11 mouse cellular contexts compared by ENCODE assay signal in genomic region chr1:184864381-184864801, GRCm38 (mm10). TPM values are rescaled to one million over a fixed set of nuclear protein-coding genes. Genes with fewer than 3 reads are reported as not detected.
DNase-seq lines count a peak whose midpoint lies in the region; ATAC-seq and TF ChIP-seq lines count a peak whose summit lies in the region.
"Had no signal": no experiment of that assay in that cellular context is flagged by ENCODE, and none has a peak within 500 bp of the region (broad histone marks: within the 10 kb centered on the region; RNA-seq: fewer than 3 reads in every experiment).

No protein-coding gene starts in this region.

- no peaks in the 10 kb centered on the region for H3K9me3 ChIP-seq in midbrain, embryonic 11.5 days (ENCODE audit: control insufficient read depth, low read length)
- no peaks in the 10 kb centered on the region for H3K9me3 ChIP-seq in midbrain, postnatal 0 days (ENCODE audit: low read length)
- no peaks in the 10 kb centered on the region for H3K9me3 ChIP-seq in heart, embryonic 14.5 days (ENCODE audit: control insufficient read depth, low read length)
- H3K9me3 ChIP-seq in stomach, embryonic 15.5 days = no peaks in the 10 kb centered on the region
- H3K9me3 ChIP-seq: limb, embryonic 15.5 days had no signal

- H3K36me3 ChIP-seq in midbrain, embryonic 11.5 days (ENCODE audit: control insufficient read depth, insufficient read depth, low read length) = no peaks in the 10 kb centered on the region
- H3K36me3 ChIP-seq in midbrain, postnatal 0 days (ENCODE audit: insufficient read depth, low read length) = no peaks in the 10 kb centered on the region
- H3K36me3 ChIP-seq in heart, embryonic 14.5 days (ENCODE audit: control insufficient read depth, insufficient read depth, low read length) = no peaks in the 10 kb centered on the region
- H3K36me3 ChIP-seq in stomach, embryonic 15.5 days = no peaks in the 10 kb centered on the region
- H3K36me3 ChIP-seq: limb, embryonic 15.5 days had no signal

- no peak overlapping the region for H3K27ac ChIP-seq in midbrain, embryonic 11.5 days (ENCODE audit: low read depth, low read length)
- no peak overlapping the region for H3K27ac ChIP-seq in midbrain, postnatal 0 days (ENCODE audit: low read depth, low read length)
- H3K27ac ChIP-seq in heart, embryonic 14.5 days (replicated peaks in 1 of 2; ENCODE audit: control insufficient read depth in 1 of 2, insufficient read depth in 1 of 2, low read depth in 2 of 2, low read length in 2 of 2) = peak overlapping the region in 1 of 2 experiments; percentile 66
- peak overlapping the region; percentile 26; the same call in 1 of the 2 replicates for H3K27ac ChIP-seq in stomach, embryonic 15.5 days
- H3K27ac ChIP-seq: limb, embryonic 15.5 days had no signal

- no peaks in the 10 kb centered on the region for H3K27me3 ChIP-seq in midbrain, embryonic 11.5 days (ENCODE audit: control insufficient read depth, insufficient read depth, low read length)
- H3K27me3 ChIP-seq in midbrain, postnatal 0 days (ENCODE audit: insufficient read depth, low read length) = no peaks in the 10 kb centered on the region
- no peaks in the 10 kb centered on the region for H3K27me3 ChIP-seq in heart, embryonic 14.5 days (ENCODE audit: control insufficient read depth, insufficient read depth, low read length)
- no peaks in the 10 kb centered on the region for H3K27me3 ChIP-seq in stomach, embryonic 15.5 days (replicated peaks)
- H3K27me3 ChIP-seq: limb, embryonic 15.5 days had no signal

- peaks cover 5% of the 10 kb centered on the region; the same call in 1 of the 2 replicates for H3K4me1 ChIP-seq in midbrain, embryonic 11.5 days (ENCODE audit: control insufficient read depth, insufficient read depth, low read length)
- no peaks in the 10 kb centered on the region for H3K4me1 ChIP-seq in midbrain, postnatal 0 days (ENCODE audit: insufficient read depth, low read length)
- peaks cover 0 to 2% of the 10 kb centered on the region in 2 experiments; a peak in 2 of 4 replicates for H3K4me1 ChIP-seq in heart, embryonic 14.5 days (ENCODE audit: control insufficient read depth in 2 of 2, insufficient read depth in 2 of 2, low read length in 2 of 2)
- no peaks in the 10 kb centered on the region for H3K4me1 ChIP-seq in stomach, embryonic 15.5 days
- H3K4me1 ChIP-seq: limb, embryonic 15.5 days had no signal

- WGBS in midbrain, embryonic 11.5 days = 14% methylated on average over 7 of the region's 7 CpGs
- WGBS in midbrain, postnatal 0 days = 19% methylated on average over 7 of the region's 7 CpGs
- 33% methylated on average over 7 of the region's 7 CpGs for WGBS in heart, embryonic 14.5 days
- WGBS in stomach, embryonic 15.5 days = 46% methylated on average over 7 of the region's 7 CpGs

- DNase-seq in midbrain, embryonic 11.5 days (ENCODE audit: low spot score, missing footprints) = peak; percentile 78
- no peak for DNase-seq in midbrain, postnatal 0 days (ENCODE audit: low spot score)
- DNase-seq in kidney, postnatal 14 days = peak; percentile 64
- no peak for DNase-seq in frontal cortex, postnatal 14 days (ENCODE audit: low spot score in 2 of 2)
- DNase-seq in layer of hippocampus, postnatal 25 days (ENCODE audit: extremely low spot score in 1 of 2, low spot score in 1 of 2) = no peak
- DNase-seq: cerebellum, adult 2 months had no signal

- no peak overlapping the region for H3K4me2 ChIP-seq in midbrain, embryonic 11.5 days
- no peak overlapping the region for H3K4me2 ChIP-seq in midbrain, postnatal 0 days (ENCODE audit: low read depth, low read length, poor library complexity, severe bottlenecking)
- no peak overlapping the region for H3K4me2 ChIP-seq in heart, embryonic 14.5 days (ENCODE audit: low read length)
- H3K4me2 ChIP-seq in stomach, embryonic 15.5 days = no peak overlapping the region
- H3K4me2 ChIP-seq: limb, embryonic 15.5 days had no signal

- no peak for TF ChIP-seq CTCF in midbrain, postnatal 0 days (IDR thresholded peaks at IDR 0.05)

- no peak overlapping the region for H3K4me3 ChIP-seq in midbrain, embryonic 11.5 days (ENCODE audit: low read depth, low read length)
- H3K4me3 ChIP-seq in midbrain, postnatal 0 days (ENCODE audit: low read depth, low read length) = no peak overlapping the region
- H3K4me3 ChIP-seq in heart, embryonic 14.5 days (ENCODE audit: control insufficient read depth in 1 of 2, insufficient read depth in 1 of 2, low read depth in 1 of 2, low read length in 2 of 2) = no peak overlapping the region
- no peak overlapping the region for H3K4me3 ChIP-seq in stomach, embryonic 15.5 days (replicated peaks)
- H3K4me3 ChIP-seq: limb, embryonic 15.5 days had no signal

- H3K9ac ChIP-seq in midbrain, embryonic 11.5 days (ENCODE audit: low read length) = peak overlapping the region; percentile 20; the same call in 1 of the 2 replicates
- no peak overlapping the region for H3K9ac ChIP-seq in midbrain, postnatal 0 days (replicated peaks; ENCODE audit: low read length, poor library complexity, severe bottlenecking)
- no peak overlapping the region for H3K9ac ChIP-seq in heart, embryonic 14.5 days (ENCODE audit: low read length)
- H3K9ac ChIP-seq in stomach, embryonic 15.5 days = no peak overlapping the region
- H3K9ac ChIP-seq: limb, embryonic 15.5 days had no signal

- ATAC-seq in midbrain, embryonic 11.5 days (ENCODE audit: low FRiP score) = no peak
- no peak for ATAC-seq in midbrain, postnatal 0 days (ENCODE audit: low FRiP score)
- ATAC-seq in heart, embryonic 14.5 days (ENCODE audit: insufficient number of reproducible peaks, insufficient read depth, low FRiP score, low read depth) = peak; percentile 11; the same call in 1 of the 2 replicates
- no peak for ATAC-seq in stomach, embryonic 15.5 days (ENCODE audit: insufficient read depth, low FRiP score, low read depth)
- ATAC-seq in megakaryocyte-erythroid progenitor cell, adult 5-6 weeks (replicated peaks; ENCODE audit: low FRiP score, low TSS enrichment, poor library complexity, severe bottlenecking) = no peak

RNA-seq across cellular contexts. Expression of gene Marc2, which starts 18.1 kb away (rescaled TPM):
- 107 and 110 TPM in 2 replicates for polyA plus RNA-seq in midbrain, embryonic 11.5 days (2014; fragmentation: Nextera tagmentation; extraction: Ambion mirVana)
- total RNA-seq in midbrain, postnatal 0 days (2014; rRNA removed) = 46.3 and 56.1 TPM in 2 replicates
- 121 and 124 TPM in 2 replicates for polyA plus RNA-seq in midbrain, postnatal 0 days (2015; fragmentation: Nextera tagmentation; extraction: Ambion mirVana)
- 144 and 148 TPM in 2 replicates for polyA plus RNA-seq in heart, embryonic 14.5 days (2014; fragmentation: Nextera tagmentation; extraction: Ambion mirVana)
- 256 and 262 TPM in 2 replicates for polyA plus RNA-seq in stomach, embryonic 15.5 days (2015; fragmentation: Nextera tagmentation; extraction: Ambion mirVana)
- 166 and 271 TPM in 2 replicates for total RNA-seq in megakaryocyte-erythroid progenitor cell, adult 5-6 weeks (2014; fragmentation: Nextera tagmentation)
- 101 and 114 TPM in 2 replicates for total RNA-seq in megakaryocyte-erythroid progenitor cell, adult 5-6 weeks (2017)
- 100 to 1,000 TPM; 107 to 112 TPM for total RNA-seq in layer of hippocampus, postnatal 25 days (2021)

RNA-seq across cellular contexts. Expression of gene C130074G19Rik, which starts 18.6 kb away (rescaled TPM):
- 0.50 and 0.52 TPM in 2 replicates for polyA plus RNA-seq in midbrain, embryonic 11.5 days (2014; fragmentation: Nextera tagmentation; extraction: Ambion mirVana)
- total RNA-seq in midbrain, postnatal 0 days (2014; rRNA removed) = 6.6 and 7.1 TPM in 2 replicates
- 0.55 and 0.85 TPM in 2 replicates for polyA plus RNA-seq in midbrain, postnatal 0 days (2015; fragmentation: Nextera tagmentation; extraction: Ambion mirVana)
- 1.3 and 1.5 TPM in 2 replicates for polyA plus RNA-seq in heart, embryonic 14.5 days (2014; fragmentation: Nextera tagmentation; extraction: Ambion mirVana)
- polyA plus RNA-seq in stomach, embryonic 15.5 days (2015; fragmentation: Nextera tagmentation; extraction: Ambion mirVana) = 2.0 and 2.5 TPM in 2 replicates
- total RNA-seq in megakaryocyte-erythroid progenitor cell, adult 5-6 weeks (2014; fragmentation: Nextera tagmentation) = not detected in 2 replicates
- total RNA-seq in megakaryocyte-erythroid progenitor cell, adult 5-6 weeks (2017) = not detected in 2 replicates
- 1 to 10 TPM; 8.1 to 9.9 TPM for total RNA-seq in layer of hippocampus, postnatal 25 days (2021)
- total RNA-seq: MEL had no signal

RNA-seq across cellular contexts. Expression of gene Marc1, which starts 53.3 kb away (rescaled TPM):
- polyA plus RNA-seq in midbrain, embryonic 11.5 days (2014; fragmentation: Nextera tagmentation; extraction: Ambion mirVana) = not detected in 2 replicates
- 0.55 TPM in 1 of 2 replicates, not detected in the other for total RNA-seq in midbrain, postnatal 0 days (2014; rRNA removed)
- polyA plus RNA-seq in midbrain, postnatal 0 days (2015; fragmentation: Nextera tagmentation; extraction: Ambion mirVana) = 0.21 and 0.25 TPM in 2 replicates
- polyA plus RNA-seq in heart, embryonic 14.5 days (2014; fragmentation: Nextera tagmentation; extraction: Ambion mirVana) = not detected in 2 replicates
- 0.83 and 2.0 TPM in 2 replicates for polyA plus RNA-seq in stomach, embryonic 15.5 days (2015; fragmentation: Nextera tagmentation; extraction: Ambion mirVana)
- not detected in 2 replicates for total RNA-seq in megakaryocyte-erythroid progenitor cell, adult 5-6 weeks (2014; fragmentation: Nextera tagmentation)
- not detected in 2 replicates for total RNA-seq in megakaryocyte-erythroid progenitor cell, adult 5-6 weeks (2017)
- total RNA-seq in layer of hippocampus, postnatal 25 days (2021) = under 1 TPM in 1 of 2 experiments, not detected in 1; 0.31 TPM
- polyA plus RNA-seq: cerebellum, adult 2 months had no signal

Comparison
In these comparisons a context has a peak if more than half of its experiments do, and no peak if none do; other contexts are left out.
1. DNase-seq: peak in midbrain, embryonic 11.5 days (single experiment) and kidney, postnatal 14 days (single experiment); none in midbrain, postnatal 0 days (single experiment), frontal cortex, postnatal 14 days (0 of 2) and layer of hippocampus, postnatal 25 days (0 of 2).